ENCODE assay signal across 23 mouse cellular contexts in genomic region chr9:57218776-57219175, GRCm38 (mm10). TPM values are rescaled to one million over a fixed set of nuclear protein-coding genes. Genes with fewer than 3 reads are reported as not detected.
"Had no signal": no experiment of that assay in that cellular context is flagged by ENCODE, and none has a peak within 500 bp of the region (broad histone marks: within the 10 kb centered on the region; RNA-seq: fewer than 3 reads in every experiment).

No protein-coding gene starts in this region.

- H3K4me3 ChIP-seq: lung, embryonic 15.5 days; megakaryocyte, embryonic 14.5 days; midbrain, embryonic 13.5 days; midbrain, embryonic 15.5 days; neural tube, embryonic 12.5 days; stomach, embryonic 15.5 days had no signal

- H3K36me3 ChIP-seq: lung, embryonic 15.5 days; midbrain, embryonic 13.5 days; midbrain, embryonic 15.5 days; neural tube, embryonic 12.5 days; stomach, embryonic 15.5 days had no signal

- H3K27me3 ChIP-seq: lung, embryonic 15.5 days; midbrain, embryonic 13.5 days; midbrain, embryonic 15.5 days; neural tube, embryonic 12.5 days; stomach, embryonic 15.5 days had no signal

- DNase-seq: lung, adult 2 months; lung, postnatal 14 days; lung, postnatal 36 days; right cerebral cortex, postnatal 14 days; thymus, adult 2 months; thymus, postnatal 25 days; thymus, postnatal 4 days had no signal

- H3K4me1 ChIP-seq: lung, embryonic 15.5 days; midbrain, embryonic 13.5 days; midbrain, embryonic 15.5 days; neural tube, embryonic 12.5 days; stomach, embryonic 15.5 days had no signal

- H3K9me3 ChIP-seq: lung, embryonic 15.5 days; midbrain, embryonic 13.5 days; midbrain, embryonic 15.5 days; neural tube, embryonic 12.5 days; stomach, embryonic 15.5 days had no signal

- H3K27ac ChIP-seq: lung, embryonic 15.5 days; macrophage; midbrain, embryonic 13.5 days; midbrain, embryonic 15.5 days; neural tube, embryonic 12.5 days; stomach, embryonic 15.5 days; stomach, postnatal 0 days had no signal

RNA-seq across cellular contexts. Expression of gene Trcg1, which starts 17.6 kb away (rescaled TPM):
- total RNA-seq: megakaryocyte progenitor cell, adult 5-6 weeks; midbrain, postnatal 0 days; monocyte, adult 5-6 weeks had no signal
- polyA plus RNA-seq: lung, adult 2 months; lung, embryonic 15.5 days; lung, postnatal 0 days; macrophage; midbrain, embryonic 11.5 days; midbrain, embryonic 13.5 days; midbrain, embryonic 15.5 days; midbrain, postnatal 0 days; neural tube, embryonic 12.5 days; neural tube, embryonic 14.5 days; spleen, adult 2 months; stomach, postnatal 0 days; urinary bladder, adult 2 months had no signal
